Mouse (Mus musculus): ENCODE data around the gene Krt26.

Krt26 gene

DNA sequence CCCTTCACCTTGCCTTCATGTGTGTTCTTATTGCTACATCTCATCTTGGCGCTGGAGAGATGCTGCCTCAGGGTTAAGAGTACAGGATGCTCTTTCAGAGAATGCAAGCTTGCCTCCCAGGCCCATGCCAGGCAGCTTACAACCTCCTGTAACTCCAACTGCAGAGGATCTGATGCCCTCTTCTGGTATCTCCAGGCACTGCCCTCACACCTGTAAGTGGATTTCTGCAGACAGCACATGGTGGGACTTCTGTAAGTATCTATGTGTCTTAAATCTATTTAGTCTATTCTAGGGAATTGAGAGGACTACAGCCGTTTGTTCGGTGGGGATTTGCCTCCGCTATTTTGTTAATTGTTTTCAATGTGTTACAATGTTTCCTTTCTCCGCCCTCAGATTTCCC lies 44.9 kb downstream of the Krt26 start:
- intact Hi-C loops (cut with DNase I) = loop anchor here (5.0 kb wide), 1 partner anchor 101 kb away; no protein-coding TSS in a partner anchor

DNA sequence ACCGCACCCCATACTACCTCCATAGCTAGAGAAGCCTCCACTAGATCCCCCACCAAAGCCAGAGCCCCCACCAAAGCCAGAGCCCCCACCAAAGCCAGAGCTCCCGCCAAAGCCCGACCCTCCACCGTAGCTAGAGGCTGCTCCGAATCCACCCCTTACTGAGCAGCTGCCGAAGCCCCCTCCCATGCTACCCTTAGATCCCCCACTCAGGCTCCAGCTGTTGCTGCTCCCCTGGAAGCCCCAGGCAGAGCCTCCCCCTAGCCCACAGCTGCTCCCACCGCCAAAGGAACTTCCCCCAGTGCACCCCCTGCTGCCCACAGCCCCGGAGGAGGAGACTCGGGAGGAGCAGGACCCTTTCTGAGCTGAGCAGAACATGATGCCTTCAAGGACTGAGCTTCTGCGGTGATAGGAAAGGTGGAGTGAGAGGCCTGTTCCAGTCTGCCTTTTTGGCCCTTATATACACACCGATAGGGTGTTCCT lies 52.9 kb downstream of the Krt26 start, which contains the start of gene Krt24:
Gene Krt24 (minus strand): TSS at position 430 of the 480 bp plus-strand sequence.
- intact Hi-C loops (cut with DNase I) = no loop called here

DNA sequence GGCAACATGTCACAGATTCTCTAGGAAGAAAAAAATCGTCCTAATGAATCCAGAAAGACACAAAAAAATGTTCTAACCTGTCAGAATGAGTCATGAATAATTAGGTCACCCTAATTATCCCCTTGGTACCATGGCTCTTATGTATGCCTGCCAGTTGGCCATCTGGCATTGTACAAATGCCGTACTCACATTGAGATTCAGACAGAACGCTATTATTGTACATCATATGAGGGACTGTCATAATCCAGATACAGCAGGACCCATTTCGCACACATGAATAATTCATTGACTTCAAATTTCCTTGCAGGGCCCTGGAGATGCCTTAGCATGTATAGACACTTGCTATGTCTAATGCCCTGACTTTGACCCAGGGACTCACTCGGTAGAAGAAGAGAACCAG lies 53.8 kb downstream of the Krt26 start:
- intact Hi-C loops (cut with DNase I) = no loop called here

GRCm38 (mm10) chr11:99283334-99283733 lies 54.4 kb downstream of the Krt26 start:
- intact Hi-C loops (cut with DNase I) = no loop called here

- intact Hi-C loops (cut with DNase I) = no loop called here
These were observed 56.6 kb downstream of the Krt26 start for GRCm38 (mm10) chr11:99281116-99281515.

GRCm38 (mm10) chr11:99279986-99280385 lies 57.8 kb downstream of the Krt26 start:
- intact Hi-C loops (cut with DNase I) = no loop called here
